Mouse (Mus musculus) G1E (cell line): ENCODE measurements around the gene 5830473C10Rik. TPM values are rescaled to one million over a fixed set of nuclear protein-coding genes. Genes with fewer than 3 reads are reported as not detected.

Source experiments
- ATAC-seq: 2 replicates; pipeline ENCODE4 v1.8.0; 2016; ENCODE audit warnings: mild to moderate bottlenecking; ENCODE audit not compliant: insufficient number of reproducible peaks, poor library complexity, low FRiP score, severe bottlenecking; ENCODE audit errors: extremely low read depth
- DNase-seq: peaks from one replicate; pipeline ENCODE4 v3.0.0; 2012; ENCODE audit warnings: low spot score
- H3K27me3 ChIP-seq: 2 replicates; pipeline ENCODE4 v1.6.1; 2012; ENCODE audit warnings: mild to moderate bottlenecking, low read length, inconsistent platforms; ENCODE audit not compliant: insufficient read depth
- H3K36me3 ChIP-seq: replicated peaks from 2 replicates; pipeline ENCODE3; 2012; ENCODE audit warnings: mild to moderate bottlenecking, inconsistent platforms
- H3K4me1 ChIP-seq: 2 replicates; pipeline ENCODE4 v1.6.1; 2012; ENCODE audit warnings: low read depth, low read length, inconsistent platforms, mixed read lengths; ENCODE audit not compliant: insufficient read depth
- H3K4me3 ChIP-seq: 2 replicates; pipeline ENCODE4 v1.5.1; 2012; ENCODE audit warnings: low read depth, mild to moderate bottlenecking, inconsistent platforms, low read length, moderate library complexity, mixed read lengths
- H3K9me3 ChIP-seq: replicated peaks from 2 replicates; pipeline ENCODE4 v1.6.1; 2012; ENCODE audit warnings: inconsistent platforms
- CTCF ChIP-seq: IDR thresholded peaks from 2 replicates; pipeline ENCODE4 v1.5.1; 2012; ENCODE audit warnings: low read depth, low read length, inconsistent platforms, mixed read lengths
- GATA1 ChIP-seq: IDR thresholded peaks from 2 replicates; pipeline ENCODE4 v1.6.1; 2012; ENCODE audit warnings: borderline replicate concordance, low read length, inconsistent platforms, mixed read lengths
- GATA2 ChIP-seq: IDR thresholded peaks from 2 replicates; pipeline ENCODE4 v1.6.1; 2012; ENCODE audit warnings: low read depth, low read length, inconsistent platforms, borderline replicate concordance
- POLR2AphosphoS5 ChIP-seq: IDR thresholded peaks from 2 replicates; pipeline ENCODE4 v1.6.1; 2012; ENCODE audit warnings: low read depth, low read length, inconsistent platforms; ENCODE audit not compliant: insufficient replicate concordance
- TAL1 ChIP-seq: conservative IDR thresholded peaks from 2 replicates; pipeline ENCODE4 v1.6.1; 2012; ENCODE audit warnings: low read depth, low read length, inconsistent platforms, mixed read lengths
- polyA plus RNA-seq: library from polyadenylated mRNA; stranded (reverse); fragments of >175 nt; gene quantifications from 2 replicates; pipeline ENCODE4 v1.2.3, GENCODE M21; 2012
- total RNA-seq, 2 experiments: library from RNA; stranded (forward) in 1 of 2; stranded (reverse) in 1 of 2; fragments of 200-1000 nt in 1 of 2; fragments of >200 nt in 1 of 2; fragmentation: Nextera tagmentation in 1 of 2; gene quantifications; 2 replicates each; pipeline ENCODE4 v1.2.3; 2014 to 2017

Gene 5830473C10Rik
- total and polyA plus RNA-seq, 3 experiments, result not detected

GRCm38 (mm10) chr5:90562880-90563279 is 2.0 kb downstream of the 5830473C10Rik start:
- no peaks in the 10 kb centered on the region for H3K4me1 ChIP-seq
- H3K27me3 ChIP-seq, result no peaks in the 10 kb centered on the region
- no peaks in the 10 kb centered on the region for H3K9me3 ChIP-seq
- H3K4me3 ChIP-seq, result no peak overlapping the region
- TF ChIP-seq TAL1 (no peak), POLR2AphosphoS5 (no peak), GATA1 (no peak), GATA2 (no peak), CTCF (no peak)
- DNase-seq (no peak), ATAC-seq (no peak)
- no peaks in the 10 kb centered on the region for H3K36me3 ChIP-seq

GRCm38 (mm10) chr5:90564161-90564560 is 3.3 kb downstream of the 5830473C10Rik start:
- Histone ChIP-seq H3K36me3 (no peaks in the 10 kb centered on the region), H3K4me1 (no peaks in the 10 kb centered on the region), H3K4me3 (no peak overlapping the region), H3K27me3 (no peaks in the 10 kb centered on the region), H3K9me3 (no peaks in the 10 kb centered on the region)
- ATAC-seq (no peak), DNase-seq (no peak)
- no peak for TF ChIP-seq POLR2AphosphoS5

GRCm38 (mm10) chr5:90565205-90565604 is 4.3 kb downstream of the 5830473C10Rik start:
- no peak for ATAC-seq
- H3K9me3 ChIP-seq, result no peaks in the 10 kb centered on the region
- H3K36me3 ChIP-seq, result no peaks in the 10 kb centered on the region
- no peaks in the 10 kb centered on the region for H3K27me3 ChIP-seq
- no peaks in the 10 kb centered on the region for H3K4me1 ChIP-seq
- no peak overlapping the region for H3K4me3 ChIP-seq
- DNase-seq, result no peak
- no peak for TF ChIP-seq TAL1
- no peak for TF ChIP-seq CTCF
- no peak for TF ChIP-seq GATA2
- TF ChIP-seq POLR2AphosphoS5, result no peak
- TF ChIP-seq GATA1, result no peak

- H3K36me3 ChIP-seq, result no peaks in the 10 kb centered on the region
- no peak for ATAC-seq
- H3K4me1 ChIP-seq, result no peaks in the 10 kb centered on the region
- no peaks in the 10 kb centered on the region for H3K27me3 ChIP-seq
- no peaks in the 10 kb centered on the region for H3K9me3 ChIP-seq
- DNase-seq, result no peak
- no peak overlapping the region for H3K4me3 ChIP-seq
- no peak for TF ChIP-seq GATA1
- TF ChIP-seq CTCF, result no peak
- TF ChIP-seq POLR2AphosphoS5, result no peak
- TF ChIP-seq TAL1, result no peak
Measured at GRCm38 (mm10) chr5:90567788-90568187, 6.9 kb downstream of the 5830473C10Rik start.

- Histone ChIP-seq H3K4me3 (no peak overlapping the region), H3K9me3 (no peaks in the 10 kb centered on the region), H3K4me1 (no peaks in the 10 kb centered on the region), H3K36me3 (no peaks in the 10 kb centered on the region), H3K27me3 (no peaks in the 10 kb centered on the region)
- no peak for ATAC-seq
- DNase-seq, result no peak
- TF ChIP-seq CTCF, result no peak
- no peak for TF ChIP-seq GATA2
- TF ChIP-seq POLR2AphosphoS5, result no peak
- TF ChIP-seq GATA1, result no peak
- TF ChIP-seq TAL1, result no peak
Measured at GRCm38 (mm10) chr5:90568338-90568737, 7.4 kb downstream of the 5830473C10Rik start.

DNA sequence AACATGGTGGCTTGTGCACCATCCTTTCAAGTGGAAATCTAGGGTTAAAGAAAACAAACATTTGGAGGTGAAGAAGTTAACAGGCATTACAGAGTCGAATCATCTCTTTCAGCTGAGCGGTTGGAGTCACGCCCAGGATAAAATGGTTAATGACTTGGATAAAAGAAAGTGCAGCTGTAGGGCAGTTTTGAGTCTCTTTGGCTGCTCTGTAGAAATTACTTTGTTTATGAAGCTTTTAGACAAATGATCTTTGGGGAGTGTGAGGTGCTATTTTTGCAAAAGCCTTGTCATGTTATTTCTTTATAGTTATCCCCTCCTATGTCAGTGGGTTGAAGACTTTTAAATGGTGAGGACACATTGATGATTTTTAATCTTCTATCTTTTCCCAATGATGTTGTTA is 10.3 kb downstream of the 5830473C10Rik start:
- Histone ChIP-seq H3K9me3 (no peaks in the 10 kb centered on the region), H3K4me1 (no peaks in the 10 kb centered on the region), H3K36me3 (no peaks in the 10 kb centered on the region), H3K4me3 (no peak overlapping the region), H3K27me3 (no peaks in the 10 kb centered on the region)
- DNase-seq (no peak), ATAC-seq (no peak)
- TF ChIP-seq GATA2 (no peak), CTCF (no peak), TAL1 (no peak), GATA1 (no peak), POLR2AphosphoS5 (no peak)

GRCm38 (mm10) chr5:90577751-90578150 is 16.8 kb downstream of the 5830473C10Rik start:
- ATAC-seq, result no peak
- no peaks in the 10 kb centered on the region for H3K27me3 ChIP-seq

More at GRCm38 (mm10) chr5:90577751-90578150, 16.8 kb downstream of the 5830473C10Rik start:
- no peak for TF ChIP-seq GATA2
- no peak for TF ChIP-seq POLR2AphosphoS5
- TF ChIP-seq TAL1, result no peak
- TF ChIP-seq GATA1, result no peak
- no peak for TF ChIP-seq CTCF
- DNase-seq, result no peak
- Histone ChIP-seq H3K36me3 (no peaks in the 10 kb centered on the region), H3K9me3 (no peaks in the 10 kb centered on the region), H3K4me3 (no peak overlapping the region), H3K4me1 (no peaks in the 10 kb centered on the region)
